Mouse (Mus musculus): Measurements from ENCODE around the gene Rrp9.

- TF ChIP-seq CTCF (IDR thresholded peaks at IDR 0.05; ENCODE audit: low read depth), result no peak
- TF ChIP-seq EP300 (optimal IDR thresholded peaks at IDR 0.05), result no peak
Measured at GRCm38 (mm10) chr9:106501846-106502245, 26.1 kb downstream of the Rrp9 start.

Measured in stomach, postnatal 0 days (tissue).